Mouse (Mus musculus): Measurements from ENCODE around the gene Cks1brt. TPM values are rescaled to one million over a fixed set of nuclear protein-coding genes. Genes with fewer than 3 reads are reported as not detected.
A peak's percentile ranks its signal among the peaks of the same experiment; 100 is the strongest.
"Not testable (repeated sequence)": the region's sequence is repeated elsewhere in the genome, so short reads cannot be mapped to it uniquely, and the experiment has no call there.

Gene Cks1brt
- polyA plus RNA-seq (2016; fragmentation: Nextera tagmentation; extraction: Ambion mirVana) = not detected in 2 replicates

GRCm38 (mm10) chr8:85151624-85152023 lies at the start of gene Cks1brt:
Gene Cks1brt (plus strand): TSS chr8:85151924.
- no peak for DNase-seq (ENCODE audit: low spot score)
- Histone ChIP-seq H3K27ac (replicated peaks) (no peak within 1 kb of the TSS), H3K36me3 (no peaks in the 10 kb centered on the region), H3K27me3 (ENCODE audit: low read depth, poor library complexity, severe bottlenecking) (no peaks in the 10 kb centered on the region), H3K9me3 (replicated peaks) (peaks cover 44% of the 10 kb centered on the region), H3K4me3 (no peak within 1 kb of the TSS), H3K4me1 (no peaks in the 10 kb centered on the region)
- WGBS = 93% methylated on average over 3 of the region's 3 CpGs

GRCm38 (mm10) chr8:85113241-85113640 lies 38.5 kb upstream of the Cks1brt start:
- no peak overlapping the region for H3K27ac ChIP-seq (replicated peaks)
- no peaks in the 10 kb centered on the region for H3K4me1 ChIP-seq
- 95% methylated on average over 10 of the region's 10 CpGs for WGBS
- H3K27me3 ChIP-seq (ENCODE audit: low read depth, poor library complexity, severe bottlenecking) = peaks cover 2% of the 10 kb centered on the region; the same call in 1 of the 2 replicates
- peaks cover 25% of the 10 kb centered on the region for H3K36me3 ChIP-seq
- no peak for DNase-seq (ENCODE audit: low spot score)
- no peak overlapping the region for H3K4me3 ChIP-seq
- H3K9me3 ChIP-seq (replicated peaks) = peaks cover 11% of the 10 kb centered on the region; the same call in 1 of the 2 replicates

GRCm38 (mm10) chr8:85115501-85115900 lies 36.2 kb upstream of the Cks1brt start:
- H3K27ac ChIP-seq (replicated peaks) = no peak overlapping the region
- peaks cover 6% of the 10 kb centered on the region; the same call in 1 of the 2 replicates for H3K9me3 ChIP-seq (replicated peaks)
- peaks cover 13% of the 10 kb centered on the region for H3K36me3 ChIP-seq
- peaks cover 9% of the 10 kb centered on the region for H3K27me3 ChIP-seq (ENCODE audit: low read depth, poor library complexity, severe bottlenecking)
- DNase-seq (ENCODE audit: low spot score) = no peak
- peaks cover 10% of the 10 kb centered on the region for H3K4me1 ChIP-seq
- WGBS = 80% methylated on average over 4 of the region's 4 CpGs
- no peak overlapping the region for H3K4me3 ChIP-seq

DNA sequence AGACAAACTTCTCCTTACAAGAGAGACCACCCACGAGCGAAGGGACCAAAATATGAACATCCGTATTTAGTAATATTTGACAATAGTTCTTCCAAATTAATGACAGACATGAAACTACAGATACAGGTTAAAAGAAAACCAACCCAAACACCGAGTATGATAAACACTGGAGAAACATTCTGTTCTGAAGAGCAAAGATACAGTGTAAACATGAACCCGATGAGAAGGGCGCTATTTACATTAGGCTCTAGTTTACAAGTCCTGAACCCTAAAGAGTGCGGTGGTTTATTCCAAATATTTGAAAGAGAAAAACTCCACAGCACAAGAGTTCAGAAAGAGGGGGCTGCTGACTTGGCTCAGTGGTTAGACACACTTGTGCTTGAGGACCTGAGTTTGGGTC lies 34.7 kb upstream of the Cks1brt start:
- 0 out of 2 replicates have a peak, but pooled peaks cover 4% of the 10 kb centered on the region for H3K9me3 ChIP-seq (replicated peaks)
- no peaks in the 10 kb centered on the region for H3K36me3 ChIP-seq
- no peak overlapping the region for H3K4me3 ChIP-seq
- H3K27ac ChIP-seq (replicated peaks) = no peak overlapping the region
- peaks cover 9% of the 10 kb centered on the region for H3K27me3 ChIP-seq (ENCODE audit: low read depth, poor library complexity, severe bottlenecking)
- peaks cover 10% of the 10 kb centered on the region for H3K4me1 ChIP-seq
- WGBS = 92% methylated on average over 7 of the region's 7 CpGs
- DNase-seq (ENCODE audit: low spot score) = no peak

DNA sequence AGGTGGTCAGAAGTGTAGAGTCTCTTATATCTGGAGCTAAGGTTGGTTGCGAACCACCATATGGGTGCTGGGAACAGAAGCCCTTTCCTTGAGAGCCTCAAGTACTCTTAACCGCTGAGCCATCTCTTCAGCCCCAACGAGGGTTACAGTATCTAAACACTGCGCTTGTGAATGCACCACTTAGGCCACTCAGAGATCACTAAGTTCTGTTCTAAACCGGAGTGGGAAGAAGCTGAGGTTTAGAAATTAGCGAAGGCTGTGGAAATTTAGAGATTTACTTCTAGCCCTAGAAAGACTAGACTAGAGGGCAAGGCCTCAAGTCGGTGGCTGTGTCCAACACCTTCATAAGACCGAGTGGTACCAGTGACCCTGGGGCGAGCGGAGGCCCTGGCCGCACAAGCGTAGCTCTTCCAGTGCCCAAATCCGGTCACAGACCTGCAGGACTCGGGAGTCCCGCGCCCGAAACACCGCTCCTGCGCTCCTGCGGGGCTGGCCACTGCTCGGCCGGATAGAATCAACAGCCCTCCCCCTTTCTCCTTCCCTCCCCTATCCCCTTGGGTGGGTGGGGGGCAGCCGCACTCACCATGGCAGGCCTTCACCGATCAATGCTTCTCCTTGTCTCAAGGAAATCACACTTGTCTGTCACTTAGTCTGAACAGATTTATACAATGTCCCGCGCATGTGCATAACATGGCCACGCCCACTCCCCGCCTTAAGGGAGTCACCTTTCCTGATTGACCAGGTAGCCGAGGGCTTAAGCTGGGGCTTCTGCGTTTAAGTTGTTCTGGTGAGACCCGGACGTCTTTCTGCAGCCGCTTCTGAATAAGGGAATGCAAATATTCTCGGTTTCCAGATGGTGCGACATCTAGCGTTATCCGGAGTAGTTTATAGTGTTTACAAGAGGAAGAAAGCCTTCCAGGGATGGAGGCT lies 32.4 kb upstream of the Cks1brt start:
- whole genome bisulfite sequencing = 8% methylated on average over 37 of the region's 37 CpGs
- peaks cover 9% of the 10 kb centered on the region for H3K27me3 ChIP-seq (ENCODE audit: low read depth, poor library complexity, severe bottlenecking)
- 0 out of 2 replicates have a peak, but pooled peaks cover 4% of the 10 kb centered on the region for H3K9me3 ChIP-seq (replicated peaks)

DNA sequence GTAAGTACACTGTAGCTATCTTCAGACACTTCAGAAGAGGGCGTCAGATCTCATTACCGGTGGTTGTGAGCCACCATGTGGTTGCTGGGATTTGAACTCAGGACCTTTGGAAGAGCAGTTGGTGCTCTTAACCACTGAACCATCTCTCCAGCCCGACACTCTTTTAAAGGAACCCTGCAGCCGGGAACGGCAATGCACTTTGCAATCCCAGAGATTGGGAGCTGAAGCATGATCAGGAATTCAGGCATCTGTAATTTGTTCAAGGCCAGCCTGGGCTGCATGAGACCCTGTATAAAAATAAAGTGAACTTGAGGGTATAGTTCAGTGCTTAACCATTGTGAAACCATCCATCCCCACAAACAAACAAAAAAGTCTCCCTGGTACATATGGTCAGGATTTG lies 31.5 kb upstream of the Cks1brt start:
- not testable (repeated sequence) for DNase-seq (ENCODE audit: low spot score); H3K9me3 ChIP-seq (replicated peaks); H3K27ac ChIP-seq (replicated peaks); H3K36me3 ChIP-seq; H3K27me3 ChIP-seq (ENCODE audit: low read depth, poor library complexity, severe bottlenecking); H3K4me3 ChIP-seq
- H3K4me1 ChIP-seq = peaks cover 10% of the 10 kb centered on the region
- WGBS = 72% methylated on average over 5 of the region's 5 CpGs

More for the DNA sequence above, 32.4 kb upstream of the Cks1brt start:
- Histone ChIP-seq H3K4me3 (peak overlapping the region; percentile 70), H3K36me3 (no peaks in the 10 kb centered on the region), H3K27ac (replicated peaks) (peak overlapping the region; percentile 78), H3K4me1 (peaks cover 10% of the 10 kb centered on the region)
- DNase-seq (ENCODE audit: low spot score) = peak; percentile 74

GRCm38 (mm10) chr8:85122995-85123394 lies 28.7 kb upstream of the Cks1brt start, which contains the start of gene Zfp791:
Gene Zfp791 (minus strand): TSS chr8:85123095.
- WGBS = 82% methylated on average over 3 of the region's 3 CpGs
- Histone ChIP-seq H3K4me1 (peaks cover 10% of the 10 kb centered on the region), H3K36me3 (no peaks in the 10 kb centered on the region), H3K9me3 (replicated peaks) (no peaks in the 10 kb centered on the region), H3K27ac (replicated peaks) (no peak within 1 kb of the TSS), H3K4me3 (no peak within 1 kb of the TSS), H3K27me3 (ENCODE audit: low read depth, poor library complexity, severe bottlenecking) (peaks cover 9% of the 10 kb centered on the region)
- DNase-seq (ENCODE audit: low spot score) = no peak

GRCm38 (mm10) chr8:85123691-85124090 lies 28.0 kb upstream of the Cks1brt start:
- 92% methylated on average over 8 of the region's 8 CpGs for WGBS
- DNase-seq (ENCODE audit: low spot score) = no peak
- no peaks in the 10 kb centered on the region for H3K36me3 ChIP-seq
- H3K27ac ChIP-seq (replicated peaks) = no peak overlapping the region
- no peaks in the 10 kb centered on the region for H3K9me3 ChIP-seq (replicated peaks)
- H3K4me1 ChIP-seq = peaks cover 9% of the 10 kb centered on the region
- H3K4me3 ChIP-seq = no peak overlapping the region
- H3K27me3 ChIP-seq (ENCODE audit: low read depth, poor library complexity, severe bottlenecking) = peaks cover 3% of the 10 kb centered on the region

GRCm38 (mm10) chr8:85132335-85132734 lies 19.4 kb upstream of the Cks1brt start:
- H3K4me1 ChIP-seq = no peaks in the 10 kb centered on the region
- WGBS = 90% methylated on average over 1 of the region's 1 CpGs
- H3K9me3 ChIP-seq (replicated peaks) = no peaks in the 10 kb centered on the region
- no peaks in the 10 kb centered on the region for H3K36me3 ChIP-seq
- no peak overlapping the region for H3K4me3 ChIP-seq
- H3K27ac ChIP-seq (replicated peaks) = no peak overlapping the region
- peaks cover 13% of the 10 kb centered on the region for H3K27me3 ChIP-seq (ENCODE audit: low read depth, poor library complexity, severe bottlenecking)
- no peak for DNase-seq (ENCODE audit: low spot score)

DNA sequence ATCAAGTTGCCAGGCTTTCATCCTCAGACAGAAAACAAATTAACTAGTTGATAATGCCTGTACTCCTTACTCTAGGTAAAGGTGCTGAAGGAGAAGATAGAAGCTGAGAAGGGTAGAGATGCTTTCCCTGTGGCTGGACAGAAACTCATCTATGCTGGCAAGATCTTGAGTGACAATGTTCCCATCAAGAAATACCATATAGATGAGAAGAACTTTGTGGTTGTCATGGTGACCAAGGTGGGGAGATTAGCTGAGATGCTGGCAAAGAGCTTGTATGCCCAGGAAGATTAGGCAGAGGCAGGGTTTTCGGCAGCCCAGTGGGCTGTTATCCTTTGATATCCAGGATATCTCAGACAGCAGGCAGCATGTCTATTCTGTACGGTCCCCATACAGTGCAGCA lies 16.0 kb upstream of the Cks1brt start:
- not testable (repeated sequence) for H3K36me3 ChIP-seq; DNase-seq (ENCODE audit: low spot score); H3K4me1 ChIP-seq; H3K4me3 ChIP-seq; H3K9me3 ChIP-seq (replicated peaks); H3K27ac ChIP-seq (replicated peaks)
- H3K27me3 ChIP-seq (ENCODE audit: low read depth, poor library complexity, severe bottlenecking) = peaks cover 13% of the 10 kb centered on the region
- 92% methylated on average over 2 of the region's 2 CpGs for WGBS

DNA sequence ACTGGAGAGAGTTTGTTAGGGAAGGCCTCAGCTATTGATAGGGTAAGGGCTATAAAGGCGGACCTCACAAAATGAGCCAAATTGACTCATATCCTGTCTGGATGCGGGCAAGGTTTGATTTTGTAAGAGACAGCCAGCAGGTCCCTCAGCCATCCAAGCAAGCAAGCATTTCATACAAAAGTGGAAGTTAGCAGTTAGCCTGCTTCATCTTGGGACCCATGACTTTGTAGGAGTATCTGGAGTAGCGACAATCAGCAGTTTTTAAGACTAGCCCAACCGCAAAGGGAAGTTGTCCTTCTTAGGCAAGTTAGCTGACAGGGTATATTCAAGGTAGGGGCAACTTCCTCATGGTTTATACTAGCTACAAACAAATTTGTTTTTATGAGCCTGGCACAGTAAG lies 9.2 kb upstream of the Cks1brt start:
- peaks cover 20% of the 10 kb centered on the region for H3K9me3 ChIP-seq (replicated peaks)
- H3K4me3 ChIP-seq = no peak overlapping the region
- no peak overlapping the region for H3K27ac ChIP-seq (replicated peaks)
- DNase-seq (ENCODE audit: low spot score) = no peak
- WGBS = 95% methylated on average over 4 of the region's 4 CpGs
- no peaks in the 10 kb centered on the region for H3K27me3 ChIP-seq (ENCODE audit: low read depth, poor library complexity, severe bottlenecking)
- H3K4me1 ChIP-seq = no peaks in the 10 kb centered on the region
- H3K36me3 ChIP-seq = no peaks in the 10 kb centered on the region

- H3K4me1 ChIP-seq = 0 out of 2 replicates have a peak, but pooled peaks cover 7% of the 10 kb centered on the region
- H3K4me3 ChIP-seq = no peak overlapping the region
- DNase-seq (ENCODE audit: low spot score) = peak; percentile 34
- no peak overlapping the region for H3K27ac ChIP-seq (replicated peaks)
- WGBS = 37% methylated on average over 14 of the region's 14 CpGs
- H3K36me3 ChIP-seq = no peaks in the 10 kb centered on the region
- H3K9me3 ChIP-seq (replicated peaks) = no peaks in the 10 kb centered on the region; the same call in 1 of the 2 replicates
- no peaks in the 10 kb centered on the region for H3K27me3 ChIP-seq (ENCODE audit: low read depth, poor library complexity, severe bottlenecking)
Measured at GRCm38 (mm10) chr8:85171291-85171690, 19.6 kb downstream of the Cks1brt start.

GRCm38 (mm10) chr8:85175892-85176291 lies 24.2 kb downstream of the Cks1brt start:
- Histone ChIP-seq H3K27me3 (ENCODE audit: low read depth, poor library complexity, severe bottlenecking) (no peaks in the 10 kb centered on the region), H3K9me3 (replicated peaks) (peaks cover 3% of the 10 kb centered on the region; the same call in 1 of the 2 replicates), H3K27ac (replicated peaks) (no peak overlapping the region), H3K4me1 (0 out of 2 replicates have a peak, but pooled peaks cover 7% of the 10 kb centered on the region), H3K4me3 (no peak overlapping the region), H3K36me3 (no peaks in the 10 kb centered on the region)
- 70% methylated on average over 7 of the region's 7 CpGs for WGBS
- peak; percentile 24 for DNase-seq (ENCODE audit: low spot score)
